Mouse (Mus musculus): Measurements from ENCODE around the gene Mip. TPM values are rescaled to one million over a fixed set of nuclear protein-coding genes. Genes with fewer than 3 reads are reported as not detected.

Gene Mip
- polyA plus RNA-seq, 1 experiment from 2014 or later, result not detected

- ATAC-seq (ENCODE audit: low FRiP score, low TSS enrichment), result no peak
- 92% methylated on average over 4 of the region's 4 CpGs for WGBS
- Histone ChIP-seq H3K4me2 (replicated peaks; ENCODE audit: low read depth, low read length) (no peak overlapping the region), H3K36me3 (ENCODE audit: insufficient read depth, low read length) (peaks cover 45% of the 10 kb centered on the region), H3K9me3 (ENCODE audit: low read length) (no peaks in the 10 kb centered on the region), H3K27me3 (ENCODE audit: insufficient read depth, low read length) (no peaks in the 10 kb centered on the region), H3K27ac (ENCODE audit: low read length) (no peak overlapping the region), H3K9ac (replicated peaks; ENCODE audit: low read length) (no peak overlapping the region), H3K4me3 (ENCODE audit: low read length) (no peak overlapping the region), H3K4me1 (ENCODE audit: insufficient read depth, low read length) (no peaks in the 10 kb centered on the region)
These were observed 13.5 kb downstream of the Mip start for GRCm38 (mm10) chr10:128239140-128239539.

GRCm38 (mm10) chr10:128240131-128240530, 14.5 kb downstream of the Mip start:
- Histone ChIP-seq H3K36me3 (ENCODE audit: insufficient read depth, low read length) (peaks cover 49% of the 10 kb centered on the region), H3K9me3 (ENCODE audit: low read length) (no peaks in the 10 kb centered on the region), H3K27me3 (ENCODE audit: insufficient read depth, low read length) (no peaks in the 10 kb centered on the region), H3K9ac (replicated peaks; ENCODE audit: low read length) (no peak overlapping the region), H3K27ac (ENCODE audit: low read length) (no peak overlapping the region), H3K4me1 (ENCODE audit: insufficient read depth, low read length) (no peaks in the 10 kb centered on the region), H3K4me3 (ENCODE audit: low read length) (no peak overlapping the region), H3K4me2 (replicated peaks; ENCODE audit: low read depth, low read length) (no peak overlapping the region)
- no peak for ATAC-seq (ENCODE audit: low FRiP score, low TSS enrichment)
- WGBS, result 92% methylated on average over 18 of the region's 18 CpGs

- peaks cover 68% of the 10 kb centered on the region for H3K36me3 ChIP-seq (ENCODE audit: insufficient read depth, low read length)
- 90% methylated on average over 8 of the region's 8 CpGs for WGBS
- H3K27me3 ChIP-seq (ENCODE audit: insufficient read depth, low read length), result no peaks in the 10 kb centered on the region
- no peak overlapping the region for H3K4me3 ChIP-seq (ENCODE audit: low read length)
- H3K27ac ChIP-seq (ENCODE audit: low read length), result no peak overlapping the region
- no peak overlapping the region for H3K4me2 ChIP-seq (replicated peaks; ENCODE audit: low read depth, low read length)
- no peak overlapping the region for H3K9ac ChIP-seq (replicated peaks; ENCODE audit: low read length)
- H3K9me3 ChIP-seq (ENCODE audit: low read length), result no peaks in the 10 kb centered on the region
- ATAC-seq (ENCODE audit: low FRiP score, low TSS enrichment), result no peak
- H3K4me1 ChIP-seq (ENCODE audit: insufficient read depth, low read length), result no peaks in the 10 kb centered on the region
These were observed 17.6 kb downstream of the Mip start for GRCm38 (mm10) chr10:128243252-128243651.

DNA sequence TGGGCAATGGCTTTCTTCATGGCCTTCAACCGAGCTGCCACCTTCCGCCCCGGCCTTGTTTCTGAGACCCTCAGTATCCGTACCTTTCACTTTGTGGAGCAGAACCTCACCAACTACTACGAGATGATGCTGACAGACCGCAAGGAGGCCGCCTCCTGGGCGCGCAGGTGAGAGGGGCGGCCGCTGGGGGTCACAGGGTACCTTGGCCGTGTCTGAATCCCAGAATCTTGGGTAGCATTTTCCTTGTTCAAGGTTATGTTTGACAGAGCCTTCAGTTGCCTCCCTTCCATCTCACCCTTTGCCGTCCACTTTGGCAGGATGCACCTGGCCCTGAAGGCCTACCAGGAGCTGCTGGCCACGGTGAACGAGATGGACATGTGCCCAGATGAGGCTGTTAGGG, 18.5 kb downstream of the Mip start:
- Histone ChIP-seq H3K4me3 (ENCODE audit: low read length) (no peak overlapping the region), H3K4me2 (replicated peaks; ENCODE audit: low read depth, low read length) (no peak overlapping the region), H3K4me1 (ENCODE audit: insufficient read depth, low read length) (no peaks in the 10 kb centered on the region), H3K36me3 (ENCODE audit: insufficient read depth, low read length) (peaks cover 74% of the 10 kb centered on the region), H3K27ac (ENCODE audit: low read length) (no peak overlapping the region), H3K9me3 (ENCODE audit: low read length) (no peaks in the 10 kb centered on the region), H3K27me3 (ENCODE audit: insufficient read depth, low read length) (no peaks in the 10 kb centered on the region), H3K9ac (replicated peaks; ENCODE audit: low read length) (no peak overlapping the region)
- WGBS, result 95% methylated on average over 15 of the region's 15 CpGs
- ATAC-seq (ENCODE audit: low FRiP score, low TSS enrichment), result no peak

GRCm38 (mm10) chr10:128247020-128247732, 21.5 kb downstream of the Mip start:
- 78% methylated on average over 17 of the region's 17 CpGs for WGBS
- Histone ChIP-seq H3K27ac (ENCODE audit: low read length) (peak overlapping the region; percentile 74), H3K4me2 (replicated peaks; ENCODE audit: low read depth, low read length) (peak overlapping the region; percentile 27), H3K36me3 (ENCODE audit: insufficient read depth, low read length) (peaks cover 79% of the 10 kb centered on the region), H3K4me3 (ENCODE audit: low read length) (peak overlapping the region; percentile 21), H3K9ac (replicated peaks; ENCODE audit: low read length) (no peak overlapping the region), H3K9me3 (ENCODE audit: low read length) (no peaks in the 10 kb centered on the region), H3K27me3 (ENCODE audit: insufficient read depth, low read length) (no peaks in the 10 kb centered on the region), H3K4me1 (ENCODE audit: insufficient read depth, low read length) (no peaks in the 10 kb centered on the region)
- 0 out of 2 replicates have a peak, but pooled peaks have one; percentile 19 for ATAC-seq (ENCODE audit: low FRiP score, low TSS enrichment)

GRCm38 (mm10) chr10:128250565-128250964, 24.9 kb downstream of the Mip start:
- Histone ChIP-seq H3K27ac (ENCODE audit: low read length) (no peak overlapping the region), H3K4me2 (replicated peaks; ENCODE audit: low read depth, low read length) (no peak overlapping the region), H3K4me1 (ENCODE audit: insufficient read depth, low read length) (no peaks in the 10 kb centered on the region), H3K36me3 (ENCODE audit: insufficient read depth, low read length) (peaks cover 65% of the 10 kb centered on the region), H3K27me3 (ENCODE audit: insufficient read depth, low read length) (no peaks in the 10 kb centered on the region), H3K4me3 (ENCODE audit: low read length) (no peak overlapping the region), H3K9me3 (ENCODE audit: low read length) (no peaks in the 10 kb centered on the region), H3K9ac (replicated peaks; ENCODE audit: low read length) (no peak overlapping the region)
- 96% methylated on average over 13 of the region's 13 CpGs for WGBS
- ATAC-seq (ENCODE audit: low FRiP score, low TSS enrichment), result no peak

- no peak within 1 kb of the TSS for H3K9ac ChIP-seq (replicated peaks; ENCODE audit: low read length)
- no peaks in the 10 kb centered on the region for H3K4me1 ChIP-seq (ENCODE audit: insufficient read depth, low read length)
- 82% methylated on average over 4 of the region's 4 CpGs for WGBS
- ATAC-seq (ENCODE audit: low FRiP score, low TSS enrichment), result no peak
- H3K9me3 ChIP-seq (ENCODE audit: low read length), result no peaks in the 10 kb centered on the region
- no peak within 1 kb of the TSS for H3K27ac ChIP-seq (ENCODE audit: low read length)
- no peak within 1 kb of the TSS for H3K4me3 ChIP-seq (ENCODE audit: low read length)
- H3K36me3 ChIP-seq (ENCODE audit: insufficient read depth, low read length), result peaks cover 44% of the 10 kb centered on the region
- no peaks in the 10 kb centered on the region for H3K27me3 ChIP-seq (ENCODE audit: insufficient read depth, low read length)
- no peak within 1 kb of the TSS for H3K4me2 ChIP-seq (replicated peaks; ENCODE audit: low read depth, low read length)
These were observed 28.1 kb downstream of the Mip start, which contains the start of gene Apon for GRCm38 (mm10) chr10:128253677-128254255. Gene Apon (plus strand): TSS chr10:128254096.

DNA sequence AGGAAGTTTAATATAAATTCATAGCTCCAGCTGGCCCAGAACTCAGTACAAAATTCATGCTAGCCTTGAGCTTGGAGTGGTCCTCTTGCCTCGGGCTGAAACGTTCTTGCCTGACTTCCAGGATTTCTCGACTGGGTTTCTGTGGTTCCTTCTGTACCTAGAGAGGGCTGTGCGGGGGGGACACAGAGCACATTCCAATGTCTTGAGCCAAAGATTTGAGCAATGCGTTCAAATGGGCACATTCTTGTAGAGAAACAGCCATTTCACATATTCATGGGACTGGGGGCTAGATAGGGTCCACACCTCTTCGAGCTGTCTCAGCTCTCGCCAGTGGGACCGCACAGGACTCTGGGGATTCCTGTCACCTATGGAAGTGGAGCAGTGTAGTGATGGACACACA, 30.3 kb downstream of the Mip start:
- Histone ChIP-seq H3K9ac (replicated peaks; ENCODE audit: low read length) (no peak overlapping the region), H3K4me1 (ENCODE audit: insufficient read depth, low read length) (no peaks in the 10 kb centered on the region), H3K9me3 (ENCODE audit: low read length) (no peaks in the 10 kb centered on the region), H3K27ac (ENCODE audit: low read length) (no peak overlapping the region), H3K4me2 (replicated peaks; ENCODE audit: low read depth, low read length) (no peak overlapping the region), H3K27me3 (ENCODE audit: insufficient read depth, low read length) (no peaks in the 10 kb centered on the region), H3K36me3 (ENCODE audit: insufficient read depth, low read length) (peaks cover 23% of the 10 kb centered on the region), H3K4me3 (ENCODE audit: low read length) (no peak overlapping the region)
- WGBS, result 88% methylated on average over 8 of the region's 8 CpGs
- no peak for ATAC-seq (ENCODE audit: low FRiP score, low TSS enrichment)

GRCm38 (mm10) chr10:128256328-128256727, 30.7 kb downstream of the Mip start:
- H3K4me3 ChIP-seq (ENCODE audit: low read length), result no peak overlapping the region
- no peaks in the 10 kb centered on the region for H3K27me3 ChIP-seq (ENCODE audit: insufficient read depth, low read length)
- H3K4me1 ChIP-seq (ENCODE audit: insufficient read depth, low read length), result no peaks in the 10 kb centered on the region
- H3K27ac ChIP-seq (ENCODE audit: low read length), result no peak overlapping the region
- WGBS, result 74% methylated on average over 8 of the region's 8 CpGs
- no peaks in the 10 kb centered on the region for H3K9me3 ChIP-seq (ENCODE audit: low read length)
- H3K9ac ChIP-seq (replicated peaks; ENCODE audit: low read length), result no peak overlapping the region
- H3K4me2 ChIP-seq (replicated peaks; ENCODE audit: low read depth, low read length), result no peak overlapping the region
- no peak for ATAC-seq (ENCODE audit: low FRiP score, low TSS enrichment)
- H3K36me3 ChIP-seq (ENCODE audit: insufficient read depth, low read length), result peaks cover 19% of the 10 kb centered on the region

- Histone ChIP-seq H3K4me1 (ENCODE audit: insufficient read depth, low read length) (no peaks in the 10 kb centered on the region), H3K36me3 (ENCODE audit: insufficient read depth, low read length) (0 out of 2 replicates have a peak, but pooled peaks cover 3% of the 10 kb centered on the region), H3K4me2 (replicated peaks; ENCODE audit: low read depth, low read length) (no peak overlapping the region), H3K9ac (replicated peaks; ENCODE audit: low read length) (no peak overlapping the region), H3K4me3 (ENCODE audit: low read length) (no peak overlapping the region), H3K9me3 (ENCODE audit: low read length) (no peaks in the 10 kb centered on the region), H3K27me3 (ENCODE audit: insufficient read depth, low read length) (no peaks in the 10 kb centered on the region), H3K27ac (ENCODE audit: low read length) (no peak overlapping the region)
- no peak for ATAC-seq (ENCODE audit: low FRiP score, low TSS enrichment)
- WGBS, result 81% methylated on average over 4 of the region's 4 CpGs
These were observed 33.3 kb downstream of the Mip start for GRCm38 (mm10) chr10:128258953-128259352.
